Mouse (Mus musculus) ovary, postnatal 14 days (tissue): ENCODE measurements around the gene Plcd1.

Experiments used
- DNase-seq: peaks from one replicate; pipeline ENCODE4 v3.0.0; 2022; ENCODE audit warnings: low spot score

Plcd1 gene

GRCm38 (mm10) chr9:119093419-119094295, at the start of gene Plcd1:
TSS of gene Plcd1 (minus strand) at chr9:119093502.
- DNase-seq, result peak; percentile 85

DNA sequence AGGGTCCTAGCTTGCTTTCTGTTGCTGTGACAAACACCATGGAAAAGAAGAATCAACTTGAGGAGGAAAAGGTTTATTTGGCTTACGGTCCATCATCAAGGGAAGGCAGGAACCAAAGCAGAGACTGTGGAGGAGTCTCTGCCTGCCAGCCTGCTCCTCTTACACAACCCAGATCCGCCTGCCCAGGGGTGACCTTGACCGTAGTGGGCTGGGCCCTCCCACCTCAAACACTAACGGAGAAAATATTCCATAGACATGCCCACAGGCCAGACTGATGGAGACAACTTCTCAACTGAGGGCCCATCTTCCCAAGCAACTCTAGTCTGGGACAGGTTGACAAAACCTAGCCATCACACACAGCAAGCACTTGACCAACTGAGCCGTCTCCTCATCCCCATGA, 48.8 kb upstream of the Plcd1 start:
- no peak for DNase-seq

- no peak for DNase-seq
Observed at GRCm38 (mm10) chr9:119138836-119139235, 45.5 kb upstream of the Plcd1 start.

- no peak for DNase-seq
Observed at GRCm38 (mm10) chr9:119130692-119131091, 37.4 kb upstream of the Plcd1 start.

DNA sequence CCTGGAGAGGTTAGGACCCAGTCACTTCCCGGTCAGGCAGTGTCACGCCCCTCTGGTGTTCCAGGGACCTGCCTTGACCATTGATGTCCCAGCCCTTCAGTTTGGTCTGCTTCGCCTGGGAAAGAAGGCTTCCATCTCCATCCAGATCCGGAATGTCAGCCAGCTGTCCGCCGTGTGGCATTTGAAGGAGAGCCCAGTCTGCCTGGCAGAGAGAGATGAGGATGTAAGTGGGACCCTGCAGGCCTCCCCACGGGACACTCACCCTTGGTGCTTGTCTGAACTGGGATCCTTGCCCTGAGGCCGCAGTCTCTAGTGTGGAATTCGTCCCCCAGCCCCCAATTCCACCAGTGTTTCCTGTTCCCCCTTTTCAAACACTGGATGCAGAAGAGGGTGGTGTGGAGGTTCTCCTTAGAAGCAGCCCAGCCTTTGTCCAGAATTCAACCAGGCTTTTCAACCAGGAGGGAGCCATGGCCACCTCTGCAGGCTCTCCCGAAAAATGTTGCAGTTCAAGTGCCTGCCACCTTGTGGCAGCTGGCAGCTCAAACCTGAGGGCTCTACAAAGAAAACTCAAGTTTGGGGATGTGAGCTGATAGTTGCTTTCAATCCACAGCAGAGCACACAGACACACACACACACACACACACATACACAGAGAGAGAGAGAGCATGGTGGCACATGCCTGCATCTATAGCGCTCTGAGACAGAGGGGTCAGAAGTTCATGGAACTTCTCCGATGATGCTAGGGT, 35.3 kb upstream of the Plcd1 start:
- no peak for DNase-seq

GRCm38 (mm10) chr9:119122596-119123369, 29.5 kb upstream of the Plcd1 start:
- no peak for DNase-seq

GRCm38 (mm10) chr9:119120168-119120560, 26.9 kb upstream of the Plcd1 start:
- DNase-seq, result no peak

DNA sequence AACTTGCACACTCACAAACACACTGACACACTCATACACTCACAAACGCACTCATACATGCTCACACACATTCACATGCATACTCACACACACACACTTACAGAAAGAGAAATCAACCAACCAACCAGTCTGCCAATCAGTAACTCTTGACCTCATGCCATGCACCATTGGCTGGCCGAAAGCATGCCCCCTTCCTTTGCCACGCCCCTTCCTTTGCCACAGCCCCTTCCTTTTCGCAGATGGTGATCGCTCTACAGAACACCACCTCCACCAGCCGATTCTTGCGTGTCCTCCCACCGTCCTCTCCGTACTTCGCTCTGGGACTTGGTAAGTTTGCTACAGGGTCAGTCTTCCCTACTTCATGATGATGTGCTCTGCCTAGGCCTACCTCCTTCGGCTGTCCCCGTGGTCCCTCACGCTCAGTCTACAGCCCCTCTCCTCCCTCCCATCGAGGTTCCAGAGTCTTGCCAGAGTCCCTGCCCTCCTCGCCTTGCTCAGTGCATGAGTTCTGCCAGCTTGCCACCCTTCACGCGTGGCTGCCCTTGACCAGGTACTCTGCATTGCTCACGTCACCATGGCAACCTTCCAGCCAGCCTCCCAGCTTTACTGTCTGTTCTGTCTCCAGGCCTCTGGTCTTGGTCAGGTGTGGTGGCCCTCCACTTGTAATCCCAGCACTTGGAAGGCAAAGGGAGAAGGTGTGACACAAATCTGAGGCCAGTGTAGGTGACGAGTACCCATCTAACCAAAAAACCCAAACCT, 26.3 kb upstream of the Plcd1 start:
- DNase-seq, result no peak

DNA sequence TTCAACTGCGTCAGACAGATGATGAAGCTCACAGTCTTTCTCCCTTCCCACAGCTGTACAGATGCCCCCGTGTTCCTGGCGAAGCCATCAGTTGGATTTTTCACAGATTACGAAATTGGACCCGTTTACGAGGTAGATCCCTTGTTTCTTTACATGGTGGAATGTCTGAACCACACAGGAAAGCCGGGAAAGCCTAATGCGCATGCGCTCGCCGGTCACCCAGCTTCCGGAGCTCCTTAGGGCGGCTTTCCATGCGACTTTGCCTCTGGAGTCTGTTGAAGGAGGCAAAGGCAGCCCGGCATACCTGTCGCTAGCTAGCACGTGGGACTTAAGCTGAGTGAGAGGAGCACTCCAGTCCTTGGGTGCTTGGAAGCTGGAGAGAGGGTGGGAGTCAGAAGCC, 21.6 kb upstream of the Plcd1 start:
- DNase-seq, result no peak

- no peak for DNase-seq
Observed at GRCm38 (mm10) chr9:119110640-119111039, 17.3 kb upstream of the Plcd1 start.

DNA sequence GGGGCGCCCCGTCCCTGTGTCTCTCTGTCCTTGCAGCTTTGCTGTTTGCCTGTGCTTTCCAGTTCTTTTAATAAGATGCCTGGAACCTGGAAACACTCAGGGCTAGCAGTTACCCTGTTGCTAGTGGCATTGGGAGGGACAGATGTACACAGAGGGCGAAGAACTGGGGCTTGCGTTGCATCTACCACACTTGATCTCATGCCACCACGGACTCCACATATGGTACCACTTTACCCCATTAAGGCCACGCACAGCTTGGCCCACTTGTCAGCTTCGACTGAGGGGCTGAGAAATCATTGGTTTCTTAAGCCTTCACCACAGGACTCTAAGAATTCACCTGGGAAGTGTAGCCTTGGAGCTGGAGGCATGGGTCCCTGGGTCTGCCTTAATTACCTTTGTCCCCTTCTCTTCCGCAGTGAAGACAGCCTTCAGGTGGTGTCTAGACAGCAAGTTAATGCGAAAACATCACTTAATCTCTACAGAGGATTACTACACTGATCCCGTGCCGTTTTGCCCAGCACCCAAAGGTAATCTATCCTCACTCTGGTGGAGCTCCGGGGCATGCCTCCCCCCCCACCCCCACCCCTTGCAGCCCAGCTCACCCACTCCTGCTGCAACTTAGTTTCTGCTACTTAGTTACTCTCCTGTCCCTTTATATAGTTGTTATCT, 16.5 kb upstream of the Plcd1 start:
- DNase-seq, result no peak

DNA sequence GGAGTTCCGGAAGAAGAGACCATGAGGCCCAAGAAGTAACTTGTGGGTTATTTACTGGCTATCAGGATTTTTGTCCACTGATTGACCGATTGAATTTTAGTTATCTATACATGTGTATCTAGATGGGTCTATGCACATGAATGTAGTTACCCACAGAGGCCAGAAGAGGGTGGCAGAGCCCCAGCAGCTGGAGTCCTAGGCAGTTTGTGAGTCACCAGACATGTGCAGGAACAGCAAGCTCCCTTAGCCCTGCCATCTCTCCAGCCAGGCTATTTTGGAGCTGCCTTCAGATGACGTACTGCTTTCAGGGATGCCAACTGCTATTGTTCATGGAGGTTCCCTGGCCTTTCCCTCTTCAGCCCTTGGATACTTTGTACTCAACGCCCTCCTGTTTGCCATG, 14.3 kb upstream of the Plcd1 start:
- no peak for DNase-seq

- no peak for DNase-seq
Observed at GRCm38 (mm10) chr9:119102783-119103113, 9.4 kb upstream of the Plcd1 start.

GRCm38 (mm10) chr9:119101992-119102782, 8.9 kb upstream of the Plcd1 start, which contains the start of gene Dlec1:
TSS of gene Dlec1 (plus strand) at chr9:119102478.
- DNase-seq, result no peak

DNA sequence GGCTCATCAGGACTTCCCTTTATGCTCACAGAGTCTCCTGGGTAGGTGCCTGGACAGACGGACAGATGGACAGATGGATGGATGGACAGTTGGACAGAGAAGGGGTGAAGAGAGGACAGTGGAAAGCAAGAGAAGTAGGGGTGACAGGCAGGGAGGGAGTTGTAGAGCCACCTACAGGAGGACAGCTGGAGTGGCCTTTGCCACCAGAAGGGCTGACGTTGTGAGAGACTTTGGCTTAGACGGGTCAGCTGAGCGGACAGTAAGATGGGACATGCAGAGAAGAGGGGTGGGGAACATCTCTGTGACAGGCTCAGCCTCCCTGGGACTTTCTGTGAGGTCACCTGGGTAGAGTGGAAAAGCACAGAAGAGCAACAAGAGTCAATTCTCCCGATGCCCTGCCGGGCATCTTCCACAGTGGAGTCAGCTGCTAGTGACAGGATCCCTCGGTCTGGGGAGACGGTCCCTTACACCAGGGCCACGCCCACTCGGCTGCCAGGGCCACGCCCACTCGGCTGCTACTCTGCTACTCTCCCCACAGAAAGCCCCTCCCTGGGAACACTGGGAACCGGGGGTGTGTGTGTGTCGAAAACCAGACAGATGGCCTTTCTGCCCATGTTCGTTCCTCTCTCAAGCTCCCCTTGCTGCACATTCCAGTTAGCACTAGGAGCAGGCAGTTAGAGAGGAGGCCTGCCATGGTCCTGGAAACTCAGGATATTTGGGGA, 7.0 kb upstream of the Plcd1 start:
- DNase-seq, result no peak

DNA sequence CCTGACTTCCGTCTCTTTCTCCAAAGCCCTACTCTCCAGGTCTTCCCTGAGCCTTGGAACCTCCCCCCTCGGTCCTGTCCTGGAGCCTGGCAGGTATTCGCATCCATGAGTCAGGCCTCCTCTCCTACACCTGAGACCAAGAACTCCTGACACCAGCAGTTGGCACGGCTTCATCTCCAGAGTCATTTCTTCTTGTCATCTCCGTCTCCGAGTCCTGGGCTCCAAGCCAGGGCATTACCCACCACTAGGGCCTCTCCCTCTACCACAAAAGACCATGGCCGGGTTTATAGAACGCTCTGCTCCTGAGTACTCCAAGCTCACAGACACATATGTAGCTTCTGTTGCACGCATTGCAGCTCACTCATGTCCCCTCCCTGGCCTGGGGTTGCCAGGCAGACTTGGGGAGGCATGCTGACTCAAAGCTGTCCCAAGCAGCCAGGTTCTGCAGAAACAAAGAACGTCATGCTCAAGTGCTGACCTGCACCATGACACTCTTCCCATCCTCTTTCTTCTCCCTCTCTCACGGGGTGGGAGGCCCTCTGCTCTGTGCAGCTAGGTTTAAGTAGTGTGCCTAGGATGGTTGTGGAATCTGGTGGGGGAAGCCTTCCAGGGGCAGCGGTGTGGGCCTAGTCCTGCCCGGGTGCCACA, 1.3 kb upstream of the Plcd1 start:
- DNase-seq, result no peak

DNA sequence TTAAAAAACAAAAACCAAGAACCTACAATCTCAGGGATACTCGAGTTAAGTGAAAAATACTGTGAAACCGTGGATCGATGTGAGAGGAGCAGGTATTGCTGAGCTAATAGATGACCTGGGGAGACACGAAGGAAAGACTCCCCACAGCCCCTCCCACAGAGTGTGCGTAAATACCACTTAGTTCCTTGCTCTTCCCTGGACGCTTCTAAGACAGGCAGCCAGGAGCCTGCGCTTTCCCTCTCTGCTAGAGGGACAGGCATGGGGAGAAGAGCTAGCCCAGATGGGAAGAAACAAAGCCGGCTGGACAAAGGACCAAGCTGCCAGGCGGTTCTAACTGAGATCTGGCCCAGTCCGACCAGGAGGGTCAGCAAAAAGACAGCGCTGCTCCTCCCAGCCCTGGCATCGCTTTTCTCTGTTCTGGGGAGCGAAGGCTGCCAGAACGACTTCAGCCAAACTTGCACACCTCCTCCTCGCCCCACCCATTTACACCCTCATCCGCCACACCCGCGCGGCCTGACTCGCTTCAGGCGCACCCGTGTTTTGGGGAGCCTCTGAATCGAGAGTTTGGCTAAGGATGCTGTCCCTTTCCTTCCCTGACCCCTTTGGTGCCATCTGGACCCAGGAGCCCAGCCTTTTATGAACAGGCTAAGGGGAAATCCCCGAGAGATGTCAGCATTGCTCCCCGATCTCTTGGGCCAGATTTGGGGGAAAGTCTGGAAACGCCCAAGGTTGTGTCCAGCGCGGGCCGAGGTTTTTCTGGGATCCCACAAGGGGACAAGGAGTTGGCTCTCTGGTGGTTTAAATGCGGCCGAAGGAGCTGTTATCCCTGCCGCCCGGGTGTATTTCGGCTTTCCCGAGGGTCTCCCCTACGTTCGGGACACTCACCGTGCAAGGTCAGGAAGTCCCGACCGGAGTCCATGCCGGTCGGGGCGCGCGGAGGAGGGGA, 556 bp downstream of the Plcd1 start:
- DNase-seq, result no peak
